Mouse (Mus musculus) frontal cortex, adult 2 months (tissue): ENCODE results near the gene Fbxo24. TPM values are rescaled to one million over a fixed set of nuclear protein-coding genes. Genes with fewer than 3 reads are reported as not detected.

Experiments
- DNase-seq, 2 experiments: peaks; one replicate each; pipeline ENCODE4 v3.0.0; 2022; ENCODE audit warnings: low spot score in 1 of 2; ENCODE audit errors: extremely low spot score in 1 of 2
- polyA plus RNA-seq: library from polyadenylated mRNA; depleted of rRNA; stranded (reverse); fragments of >200 nt; gene quantifications from 2 replicates; pipeline ENCODE4 v1.2.3, GENCODE M21; 2012

Fbxo24 gene
- polyA plus RNA-seq, 1 experiment, result 0.30 TPM

GRCm38 (mm10) chr5:137607860-137608653 lies 20.7 kb downstream of the Fbxo24 start:
- DNase-seq, result no peak

GRCm38 (mm10) chr5:137601365-137601729 lies 27.5 kb downstream of the Fbxo24 start:
- no peak for DNase-seq

- DNase-seq, result peak; percentile 93 to 96
Observed at GRCm38 (mm10) chr5:137600619-137601364, 28.0 kb downstream of the Fbxo24 start, which contains the start of gene Mospd3. TSS of gene Mospd3 (minus strand) at chr5:137601058.

- DNase-seq, result no peak
Observed at GRCm38 (mm10) chr5:137600281-137600618, 28.6 kb downstream of the Fbxo24 start.

GRCm38 (mm10) chr5:137599600-137599999 lies 29.2 kb downstream of the Fbxo24 start:
- no peak for DNase-seq

- no peak for DNase-seq
Observed at GRCm38 (mm10) chr5:137598100-137598826, 30.5 kb downstream of the Fbxo24 start.

GRCm38 (mm10) chr5:137597625-137598024 lies 31.2 kb downstream of the Fbxo24 start:
- DNase-seq, result no peak

- DNase-seq, result no peak
Observed at GRCm38 (mm10) chr5:137596601-137597261, 32.1 kb downstream of the Fbxo24 start.

- DNase-seq, result no peak
Observed at GRCm38 (mm10) chr5:137595921-137596320, 32.9 kb downstream of the Fbxo24 start.

- no peak for DNase-seq
Observed at GRCm38 (mm10) chr5:137590507-137590906, 38.3 kb downstream of the Fbxo24 start.

GRCm38 (mm10) chr5:137584976-137585375 lies 43.8 kb downstream of the Fbxo24 start:
- DNase-seq, result peak in 1 of 2 experiments; percentile 80

GRCm38 (mm10) chr5:137583670-137584169 lies 45.1 kb downstream of the Fbxo24 start:
- DNase-seq, result peak in 1 of 2 experiments; percentile 59

- DNase-seq, result no peak
Observed at GRCm38 (mm10) chr5:137582702-137583101, 46.1 kb downstream of the Fbxo24 start.

GRCm38 (mm10) chr5:137580246-137580645 lies 48.6 kb downstream of the Fbxo24 start:
- no peak for DNase-seq

GRCm38 (mm10) chr5:137574470-137574901 lies 54.3 kb downstream of the Fbxo24 start:
- peak in 1 of 2 experiments; percentile 57 for DNase-seq

- DNase-seq, result no peak
Observed at GRCm38 (mm10) chr5:137570691-137571586, 57.9 kb downstream of the Fbxo24 start.

- no peak for DNase-seq
Observed at GRCm38 (mm10) chr5:137570181-137570580, 58.6 kb downstream of the Fbxo24 start.

- DNase-seq, result no peak
Observed at GRCm38 (mm10) chr5:137569665-137570064, 59.1 kb downstream of the Fbxo24 start, which contains the start of gene Tfr2. TSS of gene Tfr2 (plus strand) at chr5:137569840.

GRCm38 (mm10) chr5:137569031-137569430 lies 59.8 kb downstream of the Fbxo24 start:
- no peak for DNase-seq
